8 mouse cellular contexts compared by ENCODE assay signal in the genomic region with DNA sequence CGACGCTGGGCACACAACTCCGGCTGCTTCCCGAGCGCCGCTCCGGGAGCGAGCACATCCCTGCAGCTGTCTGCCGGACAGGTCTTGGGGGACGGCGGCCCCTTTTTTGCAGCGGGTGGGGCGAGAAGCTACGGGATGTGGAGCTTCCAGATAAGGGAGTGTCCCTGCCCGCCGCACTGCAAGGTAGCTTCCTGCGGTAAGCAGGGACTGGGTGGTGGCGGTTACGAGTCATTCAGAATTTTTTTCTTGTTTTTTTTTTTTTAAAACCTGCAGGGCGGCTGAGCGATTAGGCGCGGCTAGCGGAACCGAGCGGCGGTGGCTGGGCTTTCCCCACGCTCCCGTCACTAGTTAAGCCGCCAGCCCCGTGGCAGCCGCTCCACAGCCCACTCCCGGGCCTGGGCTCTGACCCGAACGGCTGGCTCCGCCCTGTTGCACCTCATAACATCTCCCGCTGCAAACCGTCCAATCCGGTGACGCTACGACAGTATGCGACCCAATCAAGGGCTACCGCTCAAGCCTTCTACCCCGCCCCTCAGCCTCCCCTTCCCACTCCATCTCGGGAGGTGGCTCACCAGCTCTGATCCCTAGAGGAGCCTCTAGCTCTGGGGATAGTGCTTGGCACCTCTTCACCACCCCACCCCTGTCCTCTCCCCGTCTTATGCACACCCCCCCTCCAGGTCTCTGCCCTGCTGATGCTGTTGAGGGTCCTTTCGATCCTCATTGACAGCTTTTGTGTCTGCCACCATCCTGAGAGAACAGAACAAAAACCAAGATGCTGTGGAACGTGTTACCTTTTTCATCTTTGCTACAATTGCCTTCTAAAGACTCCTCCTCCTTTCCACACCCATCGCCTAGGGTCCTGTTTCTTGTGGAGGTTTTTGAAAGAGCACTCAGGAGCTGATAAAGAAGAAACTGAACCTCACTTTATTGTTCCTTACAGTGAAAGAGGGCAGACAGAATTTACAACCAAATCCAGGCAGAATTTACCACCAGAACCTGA. TPM values are rescaled to one million over a fixed set of nuclear protein-coding genes. Genes with fewer than 3 reads are reported as not detected.
DNase-seq lines count a peak whose midpoint lies in the region; ATAC-seq and TF ChIP-seq lines count a peak whose summit lies in the region.

No protein-coding gene starts in this region.

- H3K27me3 ChIP-seq in embryonic facial prominence, embryonic 14.5 days (replicated peaks; ENCODE audit: control insufficient read depth, insufficient read depth, low read length), result no peaks in the 10 kb centered on the region
- no peaks in the 10 kb centered on the region for H3K27me3 ChIP-seq in heart, adult 2 months (ENCODE audit: control insufficient read depth, insufficient read depth, low read length)
- H3K27me3 ChIP-seq in limb, embryonic 13.5 days, result no peaks in the 10 kb centered on the region
- H3K27me3 ChIP-seq in midbrain, embryonic 16.5 days (ENCODE audit: control insufficient read depth, insufficient read depth, low read depth, low read length), result no peaks in the 10 kb centered on the region

- TF ChIP-seq CTCF in heart, adult 2 months (IDR thresholded peaks at IDR 0.05), result no peak

- H3K4me2 ChIP-seq in embryonic facial prominence, embryonic 14.5 days (ENCODE audit: low read depth, low read length), result peak overlapping the region; percentile 87
- peak overlapping the region; percentile 70 for H3K4me2 ChIP-seq in limb, embryonic 13.5 days (replicated peaks)
- H3K4me2 ChIP-seq in midbrain, embryonic 16.5 days (ENCODE audit: low read length), result peak overlapping the region; percentile 57

- peak overlapping the region; percentile 98 for H3K9ac ChIP-seq in embryonic facial prominence, embryonic 14.5 days (ENCODE audit: low read depth, low read length)
- peak overlapping the region; percentile 91 for H3K9ac ChIP-seq in heart, adult 2 months (ENCODE audit: low read depth, low read length)
- H3K9ac ChIP-seq in limb, embryonic 13.5 days, result peak overlapping the region; percentile 96
- peak overlapping the region; percentile 99 for H3K9ac ChIP-seq in midbrain, embryonic 16.5 days (ENCODE audit: low read depth, low read length)

- no peaks in the 10 kb centered on the region for H3K36me3 ChIP-seq in embryonic facial prominence, embryonic 14.5 days (ENCODE audit: control insufficient read depth, insufficient read depth, low read length)
- H3K36me3 ChIP-seq in heart, adult 2 months (ENCODE audit: control insufficient read depth, insufficient read depth, low read length), result no peaks in the 10 kb centered on the region; the same call in 1 of the 2 replicates
- H3K36me3 ChIP-seq in limb, embryonic 13.5 days, result no peaks in the 10 kb centered on the region
- H3K36me3 ChIP-seq in midbrain, embryonic 16.5 days (ENCODE audit: control insufficient read depth, insufficient read depth, low read length), result no peaks in the 10 kb centered on the region

- 0 out of 2 replicates have a peak, but pooled peaks have one; percentile 43 for TF ChIP-seq EP300 in heart, adult 2 months (IDR thresholded peaks at IDR 0.05; ENCODE audit: insufficient read depth, low read depth, low read length)

- H3K4me1 ChIP-seq in embryonic facial prominence, embryonic 14.5 days (ENCODE audit: control insufficient read depth, insufficient read depth, low read length), result peaks cover 16% of the 10 kb centered on the region
- peaks cover 3% of the 10 kb centered on the region for H3K4me1 ChIP-seq in heart, adult 2 months (ENCODE audit: control insufficient read depth, insufficient read depth, low read length)
- H3K4me1 ChIP-seq in limb, embryonic 13.5 days, result peaks cover 21% of the 10 kb centered on the region
- H3K4me1 ChIP-seq in midbrain, embryonic 16.5 days (ENCODE audit: control insufficient read depth, insufficient read depth, low read length), result peaks cover 5% of the 10 kb centered on the region

- H3K9me3 ChIP-seq in embryonic facial prominence, embryonic 14.5 days (ENCODE audit: control insufficient read depth, low read length), result no peaks in the 10 kb centered on the region
- no peaks in the 10 kb centered on the region for H3K9me3 ChIP-seq in limb, embryonic 13.5 days
- H3K9me3 ChIP-seq in midbrain, embryonic 16.5 days (replicated peaks; ENCODE audit: control insufficient read depth, low read length, poor library complexity, severe bottlenecking), result no peaks in the 10 kb centered on the region

- peak; percentile 96 for DNase-seq in 3T3-L1 (ENCODE audit: low read depth, low spot score)
- DNase-seq in adrenal gland, postnatal 4 days (ENCODE audit: low spot score in 2 of 2), result peak; percentile 77 to 86
- peak; percentile 99 for DNase-seq in embryonic facial prominence, embryonic 14.5 days (ENCODE audit: low spot score)
- peak; percentile 93 to 97 for DNase-seq in heart, adult 2 months
- DNase-seq in kidney, adult 8-10 months, result peak; percentile 94 to 95
- DNase-seq in spleen, postnatal 10 days (ENCODE audit: low spot score in 2 of 2), result peak; percentile 86 to 92

- peak; percentile 97 for ATAC-seq in embryonic facial prominence, embryonic 14.5 days (ENCODE audit: low read depth)
- peak; percentile 97 for ATAC-seq in limb, embryonic 13.5 days (ENCODE audit: low FRiP score, low read depth)
- ATAC-seq in midbrain, embryonic 16.5 days, result peak; percentile 98

- TF ChIP-seq POLR2A in heart, adult 2 months (IDR thresholded peaks at IDR 0.05; ENCODE audit: insufficient read depth, low read depth, low read length), result peak; percentile 85

- peak overlapping the region; percentile 99 for H3K27ac ChIP-seq in embryonic facial prominence, embryonic 14.5 days (replicated peaks; ENCODE audit: low read depth, low read length)
- peak overlapping the region; percentile 92 for H3K27ac ChIP-seq in heart, adult 2 months
- H3K27ac ChIP-seq in limb, embryonic 13.5 days, result peak overlapping the region; percentile 98
- peak overlapping the region; percentile 100 for H3K27ac ChIP-seq in midbrain, embryonic 16.5 days (ENCODE audit: low read length)

- under 1% methylated on average over 44 of the region's 49 CpGs for WGBS in embryonic facial prominence, embryonic 14.5 days
- under 1% methylated on average over 49 of the region's 49 CpGs for WGBS in heart, adult 2 months
- under 1% methylated on average over 49 of the region's 49 CpGs for WGBS in limb, embryonic 13.5 days
- WGBS in midbrain, embryonic 16.5 days, result under 1% methylated on average over 49 of the region's 49 CpGs

- H3K79me2 ChIP-seq in heart, adult 2 months (replicated peaks; ENCODE audit: control insufficient read depth, insufficient read depth, low read length), result peaks cover under 1% of the 10 kb centered on the region; the same call in 1 of the 2 replicates

- intact Hi-C loops in heart, adult 2 months (cut with DNase I), result loop anchor here (2.0 to 5.0 kb wide), 5 partner anchors 47 to 235 kb away; partner anchors contain the start of genes Enkur and Thnsl1

- H3K4me3 ChIP-seq in embryonic facial prominence, embryonic 14.5 days (ENCODE audit: low read depth, low read length), result peak overlapping the region; percentile 87
- H3K4me3 ChIP-seq in heart, adult 2 months, result peak overlapping the region; percentile 68
- peak overlapping the region; percentile 88 for H3K4me3 ChIP-seq in limb, embryonic 13.5 days
- H3K4me3 ChIP-seq in midbrain, embryonic 16.5 days (ENCODE audit: low read depth, low read length), result peak overlapping the region; percentile 96

RNA-seq across cellular contexts. Expression of gene Arhgap21, which starts 0.8 kb away (rescaled TPM):
- 100 to 1,000 TPM in 1 of 2 experiments, 10 to 100 TPM in 1; 86.5 to 106 TPM for total RNA-seq in adrenal gland, postnatal 4 days (2021)
- polyA plus RNA-seq in embryonic facial prominence, embryonic 14.5 days (2014; fragmentation: Nextera tagmentation; extraction: Ambion mirVana), result 19.1 and 20.3 TPM in 2 replicates
- total RNA-seq in heart, adult 2 months (2021), result 10 to 100 TPM; 65.2 to 74.5 TPM
- 18.1 and 27.9 TPM in 2 replicates for polyA plus RNA-seq in heart, adult 2 months (2012; rRNA removed)
- polyA plus RNA-seq in limb, embryonic 13.5 days (2015; fragmentation: Nextera tagmentation; extraction: Ambion mirVana), result 9.5 and 11.1 TPM in 2 replicates
- 40.9 and 41.7 TPM in 2 replicates for polyA plus RNA-seq in midbrain, embryonic 16.5 days (2015; fragmentation: Nextera tagmentation; extraction: Ambion mirVana)

Comparison
In these comparisons a context has a peak if more than half of its experiments do, and no peak if none do; other contexts are left out.
1. Peak in every context shown above with its lines: DNase-seq, ATAC-seq, H3K4me3 ChIP-seq and H3K27ac ChIP-seq.